Mouse (Mus musculus) intestine, embryonic 14.5 days (tissue): Measurements from ENCODE around the gene Fmn2. TPM values are rescaled to one million over a fixed set of nuclear protein-coding genes. Genes with fewer than 3 reads are reported as not detected.

Experiments
- ATAC-seq: fragments of 200-750 bp; cut with Nextera tagmentation; replicated peaks from 2 replicates; pipeline ENCODE4 v1.8.0; 2017; ENCODE audit warnings: low read depth, moderate number of reproducible peaks, moderate TSS enrichment, moderate library complexity; ENCODE audit not compliant: low FRiP score, low TSS enrichment
- DNase-seq: peaks from one replicate; pipeline ENCODE4 v3.0.0-alpha.2; 2018; ENCODE audit warnings: low spot score
- H3K27ac ChIP-seq: fragments of 300-500 bp; sonication (generic); 2 replicates; pipeline ENCODE4 v1.5.1; 2014; ENCODE audit warnings: low read depth, mild to moderate bottlenecking, control low read depth
- H3K27me3 ChIP-seq: fragments of 300-500 bp; sonication (generic); replicated peaks from 2 replicates; pipeline ENCODE4 v1.6.1; 2014; ENCODE audit warnings: low read length, control low read depth; ENCODE audit not compliant: control insufficient read depth, insufficient read depth
- H3K36me3 ChIP-seq: fragments of 300-500 bp; sonication (generic); 2 replicates; pipeline ENCODE4 v1.6.1; 2014; ENCODE audit warnings: low read length, control low read depth; ENCODE audit not compliant: control insufficient read depth, insufficient read depth
- H3K4me1 ChIP-seq: fragments of 300-500 bp; sonication (generic); replicated peaks from 2 replicates; pipeline ENCODE4 v1.6.1; 2014; ENCODE audit warnings: low read length, control low read depth, mixed read lengths; ENCODE audit not compliant: control insufficient read depth, insufficient read depth
- H3K4me2 ChIP-seq: fragments of 300-500 bp; sonication (generic); 2 replicates; pipeline ENCODE4 v1.6.1; 2014; ENCODE audit warnings: low read length
- H3K4me3 ChIP-seq: fragments of 300-500 bp; sonication (generic); 2 replicates; pipeline ENCODE4 v1.5.1; 2014; ENCODE audit warnings: low read depth, low read length, control low read depth, mixed read lengths
- H3K9ac ChIP-seq: fragments of 300-500 bp; sonication (generic); 2 replicates; pipeline ENCODE4 v1.6.1; 2014; ENCODE audit warnings: mild to moderate bottlenecking, low read length
- H3K9me3 ChIP-seq: fragments of 300-500 bp; sonication (generic); 2 replicates; pipeline ENCODE4 v1.6.1; 2016; ENCODE audit warnings: low read length, control low read depth; ENCODE audit not compliant: control insufficient read depth
- WGBS: fragments of 180-500 bp; shearing (Covaris S2); extraction: QIAGEN DNeasy Blood & Tissue Kit; methylation state at CpG from one replicate; pipeline ENCODE4 v1.1.7; 2014; 5-methylcytosine and 5-hydroxymethylcytosine counted together
- polyA plus RNA-seq: library from polyadenylated mRNA; unstranded; fragments of >200 nt; fragmentation: Nextera tagmentation; extraction: Ambion mirVana; gene quantifications from 2 replicates; pipeline ENCODE4 v1.2.1, GENCODE M21; 2014

The Fmn2 gene
- polyA plus RNA-seq, 1 experiment from 2014 or later = 2.1 TPM

DNA sequence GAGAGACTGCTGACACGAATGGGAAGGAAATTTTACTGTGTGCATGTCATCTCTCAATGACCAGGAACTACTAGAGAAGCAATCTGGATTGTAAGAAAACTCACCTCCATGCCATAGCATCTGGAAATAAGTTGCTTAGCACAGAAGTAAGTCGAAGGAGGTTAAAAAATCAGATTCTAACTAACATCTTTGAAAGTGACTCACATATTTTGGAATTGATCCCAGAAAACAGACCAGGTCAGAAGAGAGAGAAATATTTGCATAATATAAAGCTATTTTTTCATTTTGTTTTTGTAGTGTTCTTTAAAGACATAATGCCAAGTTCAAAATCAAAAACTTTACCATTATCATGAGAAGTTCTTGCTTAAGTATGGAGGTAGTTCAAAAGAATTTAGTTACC, 187.7 kb downstream of the Fmn2 start:
- DNase-seq = no peak
- H3K9me3 ChIP-seq = no peaks in the 10 kb centered on the region
- WGBS = 81% methylated on average over 2 of the region's 2 CpGs
- no peak overlapping the region for H3K9ac ChIP-seq
- no peaks in the 10 kb centered on the region for H3K27me3 ChIP-seq
- H3K27ac ChIP-seq = no peak overlapping the region
- no peak overlapping the region for H3K4me2 ChIP-seq
- no peak overlapping the region for H3K4me3 ChIP-seq
- no peak for ATAC-seq
- H3K36me3 ChIP-seq = no peaks in the 10 kb centered on the region
- H3K4me1 ChIP-seq = no peaks in the 10 kb centered on the region

- DNase-seq (no peak), ATAC-seq (no peak)
- Histone ChIP-seq H3K9me3 (no peaks in the 10 kb centered on the region), H3K36me3 (no peaks in the 10 kb centered on the region), H3K4me3 (no peak overlapping the region), H3K27ac (no peak overlapping the region), H3K27me3 (no peaks in the 10 kb centered on the region), H3K4me1 (0 out of 2 replicates have a peak, but pooled peaks cover 3% of the 10 kb centered on the region), H3K4me2 (no peak overlapping the region), H3K9ac (no peak overlapping the region)
- 80% methylated on average over 5 of the region's 5 CpGs for WGBS
Measured at GRCm38 (mm10) chr1:174700871-174701270, 199.2 kb downstream of the Fmn2 start.

DNA sequence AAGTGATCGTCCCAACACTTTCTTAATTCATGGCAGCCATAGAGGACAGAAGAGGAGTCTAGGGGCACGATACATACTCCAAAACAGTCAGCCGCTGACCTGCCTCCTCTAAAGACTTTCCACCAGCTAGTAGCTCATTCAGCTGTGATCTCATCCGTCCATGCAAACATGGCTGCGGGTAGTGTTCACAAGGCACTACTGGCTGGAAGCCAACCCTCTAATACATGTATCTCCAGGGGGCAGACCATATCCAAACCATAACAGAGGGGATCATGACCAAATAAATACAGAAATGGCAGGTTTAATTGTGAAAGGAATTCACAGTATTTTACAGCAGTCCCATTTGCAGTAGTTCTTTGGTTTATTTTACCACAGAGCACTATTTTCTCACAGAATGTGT, 200.2 kb downstream of the Fmn2 start:
- Histone ChIP-seq H3K4me1 (0 out of 2 replicates have a peak, but pooled peaks cover 3% of the 10 kb centered on the region), H3K27ac (no peak overlapping the region), H3K4me2 (no peak overlapping the region), H3K9me3 (no peaks in the 10 kb centered on the region), H3K36me3 (no peaks in the 10 kb centered on the region), H3K9ac (no peak overlapping the region), H3K27me3 (no peaks in the 10 kb centered on the region), H3K4me3 (no peak overlapping the region)
- no peak for ATAC-seq
- DNase-seq = no peak
- 71% methylated on average over 5 of the region's 5 CpGs for WGBS

DNA sequence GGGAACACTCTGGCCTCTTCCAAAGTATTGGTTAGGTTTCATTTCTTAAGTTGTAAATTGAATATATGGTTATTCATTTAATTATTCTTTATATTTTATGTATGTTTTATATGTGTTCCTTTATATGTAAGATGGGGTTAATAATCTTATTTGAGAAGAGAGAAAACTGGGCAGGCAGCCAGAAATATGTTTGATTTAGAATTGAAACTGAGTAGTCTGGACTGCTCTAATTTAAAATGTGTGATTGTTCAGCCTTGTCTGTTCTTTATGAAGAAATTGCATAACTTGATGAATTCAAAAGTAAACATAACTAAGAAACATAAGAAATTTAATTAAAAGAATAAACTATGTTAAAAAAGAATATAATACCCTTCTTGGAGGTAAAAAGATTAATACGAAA, 202.3 kb downstream of the Fmn2 start:
- 50% methylated on average over 1 of the region's 1 CpGs for WGBS
- H3K4me1 ChIP-seq = 0 out of 2 replicates have a peak, but pooled peaks cover 3% of the 10 kb centered on the region
- no peak overlapping the region for H3K9ac ChIP-seq
- H3K4me2 ChIP-seq = no peak overlapping the region
- H3K27ac ChIP-seq = no peak overlapping the region
- ATAC-seq (no peak), DNase-seq (no peak)
- no peak overlapping the region for H3K4me3 ChIP-seq
- H3K9me3 ChIP-seq = no peaks in the 10 kb centered on the region
- H3K27me3 ChIP-seq = no peaks in the 10 kb centered on the region
- H3K36me3 ChIP-seq = no peaks in the 10 kb centered on the region

DNA sequence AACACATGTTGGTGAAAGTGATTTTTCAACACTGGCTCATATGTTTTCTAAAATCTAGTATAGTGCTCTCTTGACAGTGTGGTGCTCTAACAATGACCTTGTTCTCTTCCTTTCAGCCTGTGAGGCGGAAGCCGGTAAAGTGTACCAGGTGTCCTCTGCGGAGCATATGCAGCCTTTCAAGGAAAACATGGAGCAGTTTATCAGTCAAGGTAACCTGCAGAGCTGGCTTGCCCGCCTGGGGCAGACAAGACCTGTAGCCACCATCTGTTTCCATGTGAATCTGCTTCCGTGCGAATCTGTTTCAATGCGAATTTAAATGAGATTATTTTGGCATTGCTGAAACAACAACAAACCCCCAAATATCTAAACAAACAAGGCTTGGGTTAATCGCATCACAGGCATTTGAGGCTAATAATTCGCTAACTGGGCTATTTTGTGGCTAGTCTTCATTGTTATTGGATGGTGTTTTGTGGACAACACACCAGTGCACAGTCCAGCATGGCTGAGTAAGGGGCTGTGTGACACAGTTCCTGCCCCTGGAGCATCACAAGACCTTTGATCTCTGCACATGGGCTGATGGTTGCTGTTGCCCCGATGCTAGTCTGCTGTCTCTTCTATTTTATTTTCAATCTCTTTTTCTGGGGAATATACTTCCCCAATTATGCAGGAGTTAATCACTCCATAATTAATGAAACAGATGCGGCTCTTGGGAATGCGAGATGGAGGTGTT, 218.3 kb downstream of the Fmn2 start:
- no peaks in the 10 kb centered on the region for H3K27me3 ChIP-seq
- H3K36me3 ChIP-seq = no peaks in the 10 kb centered on the region
- ATAC-seq (no peak), DNase-seq (no peak)
- WGBS = 92% methylated on average over 12 of the region's 12 CpGs
- H3K4me1 ChIP-seq = no peaks in the 10 kb centered on the region
- H3K27ac ChIP-seq = no peak overlapping the region
- no peak overlapping the region for H3K4me2 ChIP-seq
- no peak overlapping the region for H3K4me3 ChIP-seq
- no peak overlapping the region for H3K9ac ChIP-seq
- H3K9me3 ChIP-seq = no peaks in the 10 kb centered on the region

- Histone ChIP-seq H3K4me3 (no peak overlapping the region), H3K27ac (no peak overlapping the region), H3K4me2 (no peak overlapping the region), H3K9me3 (no peaks in the 10 kb centered on the region), H3K4me1 (no peaks in the 10 kb centered on the region), H3K36me3 (no peaks in the 10 kb centered on the region), H3K27me3 (no peaks in the 10 kb centered on the region), H3K9ac (no peak overlapping the region)
- no peak for DNase-seq
- 85% methylated on average over 3 of the region's 3 CpGs for WGBS
- ATAC-seq = no peak
Measured at GRCm38 (mm10) chr1:174728771-174729170, 227.1 kb downstream of the Fmn2 start.

DNA sequence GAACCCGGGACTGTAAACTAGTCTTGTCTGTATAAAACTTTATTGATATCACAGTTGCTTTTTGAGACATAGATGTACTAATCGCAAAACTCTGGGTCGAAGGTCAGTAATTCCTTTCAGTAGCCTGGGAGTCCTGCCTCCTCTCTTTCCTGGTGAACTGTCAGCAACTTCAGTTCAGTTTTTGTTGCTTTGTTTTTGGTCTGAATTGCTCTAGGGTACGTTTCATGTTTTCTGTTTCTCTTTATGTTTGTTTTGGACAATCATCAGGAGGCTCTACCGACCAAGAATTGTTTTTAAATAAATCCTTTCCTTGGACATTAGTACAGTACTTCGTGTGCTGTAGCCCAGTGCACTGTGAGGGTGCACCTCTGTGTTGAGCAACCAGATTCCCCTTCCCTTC, 231.1 kb downstream of the Fmn2 start:
- Histone ChIP-seq H3K27me3 (no peaks in the 10 kb centered on the region), H3K4me3 (no peak overlapping the region), H3K9me3 (no peaks in the 10 kb centered on the region), H3K4me2 (no peak overlapping the region), H3K27ac (no peak overlapping the region), H3K4me1 (no peaks in the 10 kb centered on the region), H3K9ac (no peak overlapping the region), H3K36me3 (no peaks in the 10 kb centered on the region)
- 72% methylated on average over 6 of the region's 6 CpGs for WGBS
- DNase-seq (no peak), ATAC-seq (no peak)

- 72% methylated on average over 8 of the region's 8 CpGs for WGBS
- Histone ChIP-seq H3K4me3 (no peak overlapping the region), H3K27ac (no peak overlapping the region), H3K27me3 (no peaks in the 10 kb centered on the region), H3K4me1 (no peaks in the 10 kb centered on the region), H3K9me3 (no peaks in the 10 kb centered on the region), H3K36me3 (no peaks in the 10 kb centered on the region), H3K9ac (no peak overlapping the region), H3K4me2 (no peak overlapping the region)
- no peak for DNase-seq
- no peak for ATAC-seq
Measured at GRCm38 (mm10) chr1:174738958-174739357, 237.3 kb downstream of the Fmn2 start.

- ATAC-seq (no peak), DNase-seq (no peak)
- no peaks in the 10 kb centered on the region for H3K36me3 ChIP-seq
- no peak overlapping the region for H3K4me3 ChIP-seq
- H3K4me2 ChIP-seq = no peak overlapping the region
- no peaks in the 10 kb centered on the region for H3K9me3 ChIP-seq
- H3K27ac ChIP-seq = no peak overlapping the region
- WGBS = 85% methylated on average over 2 of the region's 2 CpGs
- H3K27me3 ChIP-seq = no peaks in the 10 kb centered on the region
- H3K4me1 ChIP-seq = no peaks in the 10 kb centered on the region
- no peak overlapping the region for H3K9ac ChIP-seq
Measured at GRCm38 (mm10) chr1:174742667-174743066, 241.0 kb downstream of the Fmn2 start.
